Mouse (Mus musculus) kidney, postnatal 14 days (tissue): ENCODE measurements at regions not wholly inside any gene's neighbourhood (a gene's known extent, or its start where the extent isn't known, plus 50 kb on each side); places are given as distances from the start of the nearest gene placed in this dataset.

Source experiments
- DNase-seq: peaks from one replicate; pipeline ENCODE4 v3.0.0; 2022; ENCODE audit warnings: mixed read lengths

DNA sequence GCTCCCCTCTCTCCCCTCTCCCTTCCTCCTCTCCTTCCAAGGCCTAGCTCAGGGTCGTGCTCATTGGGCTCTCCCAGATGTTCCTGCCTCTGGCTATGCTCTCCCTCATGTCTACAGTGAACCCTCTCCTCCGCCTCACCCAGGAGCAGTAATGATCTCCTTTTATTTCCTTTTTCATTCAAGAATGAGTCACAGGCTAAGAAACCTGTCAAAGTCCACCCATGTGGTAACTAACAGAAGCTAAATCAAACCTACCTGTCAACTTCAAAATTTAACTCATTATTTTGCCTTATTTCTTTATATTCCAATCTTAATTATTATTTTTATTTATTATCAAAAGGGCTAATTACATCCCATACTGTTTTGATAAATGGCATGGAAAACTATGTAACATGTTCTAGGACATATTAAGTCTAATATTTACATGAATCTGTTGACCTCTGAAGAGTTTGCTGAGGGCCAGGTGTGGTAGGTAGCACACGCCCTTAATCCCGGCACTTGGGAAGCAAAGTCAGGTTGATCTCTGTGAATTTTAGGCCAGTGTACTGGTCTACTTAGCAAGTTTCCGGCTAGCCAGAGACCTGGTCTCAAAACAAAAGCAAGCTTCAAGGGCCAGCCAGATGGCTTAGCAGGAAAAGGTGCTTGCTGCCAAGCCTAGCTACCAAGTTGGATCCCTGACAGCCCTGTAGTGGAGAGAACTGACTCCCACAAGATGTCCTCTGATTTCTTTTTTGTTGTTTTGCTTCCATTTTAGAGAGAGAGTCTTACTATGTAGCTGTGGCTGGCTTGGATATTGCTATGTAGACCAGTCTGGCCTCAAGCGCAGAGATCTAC is 51.9 kb upstream of the Slc16a1 start:
- DNase-seq: no peak

DNA sequence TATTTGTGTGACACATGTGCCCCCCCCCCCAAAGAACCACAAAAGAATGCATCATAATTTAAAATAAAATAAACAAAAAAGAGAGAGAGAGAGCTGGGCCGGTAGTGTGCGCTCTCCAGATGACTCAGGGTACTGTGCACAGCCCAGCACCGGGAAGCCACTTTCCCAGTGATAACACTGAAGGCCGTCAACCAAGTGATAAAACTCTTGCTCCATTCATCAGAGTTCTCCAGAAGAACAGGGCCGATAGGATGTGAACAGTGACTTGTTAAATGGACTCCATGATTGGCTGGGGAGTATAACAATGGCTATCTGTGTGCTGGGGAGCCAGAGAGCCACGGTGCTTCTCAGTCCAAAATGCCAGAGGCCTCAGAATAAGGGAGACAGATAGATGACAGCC is 53.2 kb upstream of the Slc16a1 start:
- no peak for DNase-seq

DNA sequence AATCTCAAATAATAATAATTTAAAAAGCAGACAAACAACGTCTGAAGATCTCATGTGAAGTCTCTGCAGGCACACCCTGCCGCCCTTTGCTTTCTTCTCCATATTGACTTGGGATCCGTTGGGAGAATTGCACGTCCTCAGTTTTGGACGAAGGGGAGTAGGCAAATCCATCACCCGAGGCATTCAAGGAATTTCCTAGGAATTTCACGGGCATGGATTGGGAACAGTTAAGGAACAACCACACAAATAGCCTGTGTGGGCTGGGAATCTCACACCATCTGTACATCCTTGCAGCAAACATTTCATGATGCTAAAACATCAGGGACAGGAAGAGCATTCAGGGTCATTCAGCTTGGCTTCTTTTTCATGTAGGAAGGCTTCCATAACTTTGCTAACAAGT is 55.2 kb upstream of the Slc16a1 start:
- no peak for DNase-seq

DNA sequence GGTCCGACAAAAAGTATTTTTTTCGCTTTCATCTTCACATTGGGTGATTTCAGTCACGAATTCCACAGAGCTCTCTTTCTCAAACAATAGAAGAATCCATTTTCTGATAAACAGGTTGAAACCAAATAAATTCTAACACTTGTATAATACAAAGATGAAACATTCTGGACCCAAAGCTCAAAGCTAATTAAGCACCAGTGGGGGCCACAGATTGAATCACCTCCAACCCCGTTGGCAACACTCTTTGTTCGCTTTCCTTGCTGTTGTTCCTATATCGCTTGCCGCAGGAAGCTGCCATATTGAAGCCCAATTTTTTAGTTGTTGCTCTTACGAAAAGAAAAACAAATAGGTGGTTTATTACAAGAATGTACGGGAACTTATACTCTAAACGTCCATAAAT is 55.9 kb upstream of the Slc16a1 start:
- no peak for DNase-seq

DNA sequence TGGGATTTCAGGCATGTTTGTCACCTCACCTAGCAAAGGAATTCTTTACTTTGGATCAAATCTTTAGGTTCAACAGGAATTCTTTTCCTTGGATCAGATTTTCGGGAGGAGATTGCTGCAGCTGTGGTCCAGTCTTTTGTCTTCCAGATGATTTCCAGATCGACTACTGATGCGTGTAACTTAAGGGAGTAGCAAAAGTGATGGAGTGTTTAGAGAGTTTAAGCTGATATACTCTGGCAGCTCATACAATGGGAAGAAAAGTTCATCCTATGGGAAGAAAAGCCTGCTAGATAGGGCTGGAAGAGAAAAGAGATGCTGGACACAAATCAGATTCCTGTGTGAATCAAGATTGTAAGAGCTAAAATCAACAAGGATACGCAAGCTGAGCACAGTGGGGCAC is 59.3 kb upstream of the Slc16a1 start:
- no peak for DNase-seq

DNA sequence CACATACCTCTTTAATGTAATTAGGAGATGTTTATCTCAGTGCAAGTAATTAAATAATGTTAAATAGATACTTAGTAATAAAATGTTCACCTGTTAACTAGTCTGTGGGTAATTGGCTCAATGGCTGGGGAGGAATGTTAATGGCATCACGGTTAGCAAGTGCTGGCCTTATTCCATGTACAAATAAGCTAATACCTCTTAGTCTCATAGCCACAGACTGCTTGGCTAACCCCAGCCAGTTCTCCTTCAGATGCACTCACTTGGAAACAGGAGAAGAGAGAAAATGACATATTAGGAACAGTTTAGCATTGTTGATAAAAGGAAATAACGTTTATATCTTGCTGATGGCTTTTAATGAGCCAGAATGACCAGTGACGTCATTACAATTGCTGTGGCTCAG is 60.1 kb upstream of the Slc16a1 start:
- DNase-seq: peak; percentile 7

DNA sequence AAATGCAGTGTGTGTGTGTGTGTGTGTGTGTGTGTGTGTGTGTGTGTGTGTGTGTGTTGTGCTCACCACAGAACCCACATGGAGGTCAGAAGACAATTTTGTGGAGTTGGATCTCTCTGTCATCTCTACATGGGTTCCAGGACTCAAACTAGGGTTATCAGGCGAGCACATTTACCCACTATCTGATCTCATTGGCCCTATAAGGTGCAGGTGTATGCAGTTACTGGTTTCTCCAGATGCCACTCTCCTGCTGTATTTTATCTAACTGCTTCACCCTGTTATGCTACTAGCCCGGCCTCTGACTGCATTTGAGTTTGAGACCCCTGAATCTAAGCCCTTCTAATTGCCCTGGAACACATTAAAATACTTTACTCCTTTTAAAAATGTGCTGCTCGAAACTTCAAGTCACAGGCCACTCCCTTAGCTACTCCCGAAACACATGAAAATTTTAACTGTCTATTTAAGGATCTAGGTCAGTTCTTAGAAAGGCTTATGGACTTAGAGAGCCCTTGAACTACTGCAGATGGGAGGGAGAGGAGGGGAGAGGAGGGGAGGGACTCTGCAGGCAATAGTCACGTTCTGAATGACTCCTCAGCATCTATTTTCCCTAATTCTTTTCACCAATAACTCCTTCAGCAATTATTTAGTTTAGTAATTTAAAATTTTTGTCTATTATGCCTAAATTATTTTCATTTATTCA is 61.1 kb upstream of the Slc16a1 start:
- no peak for DNase-seq

DNA sequence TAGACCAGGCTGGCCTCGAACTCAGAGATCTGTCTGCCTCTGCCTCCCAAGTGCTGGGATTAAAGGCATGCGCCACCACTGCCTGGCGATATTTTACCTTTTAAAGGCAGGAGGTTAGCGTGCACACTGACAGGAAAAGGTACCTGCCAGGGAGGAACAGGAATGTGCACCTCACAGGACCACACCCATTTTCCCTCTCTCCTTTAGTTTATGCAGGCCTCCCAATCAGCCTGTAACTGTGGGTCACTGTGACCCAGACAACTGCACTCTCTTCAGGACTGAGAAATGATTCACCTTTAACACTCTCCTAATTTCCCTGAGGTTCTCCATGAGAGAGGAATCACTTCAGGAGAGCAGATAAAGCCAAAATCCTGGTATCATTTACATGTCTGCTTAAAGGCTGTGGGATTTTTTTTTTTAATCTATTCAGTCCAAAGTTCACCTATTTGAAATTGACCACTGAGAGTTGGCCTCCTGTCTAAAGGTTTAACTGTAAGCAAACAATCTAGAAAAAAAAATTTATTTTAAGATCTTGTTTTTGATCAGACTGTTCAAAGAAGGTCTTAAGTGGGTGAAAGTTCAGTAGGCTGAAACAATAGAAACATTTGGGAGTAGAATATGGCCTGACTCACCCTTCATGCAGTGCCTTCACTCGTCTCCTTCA is 61.7 kb upstream of the Lrig2 start:
- no peak for DNase-seq

DNA sequence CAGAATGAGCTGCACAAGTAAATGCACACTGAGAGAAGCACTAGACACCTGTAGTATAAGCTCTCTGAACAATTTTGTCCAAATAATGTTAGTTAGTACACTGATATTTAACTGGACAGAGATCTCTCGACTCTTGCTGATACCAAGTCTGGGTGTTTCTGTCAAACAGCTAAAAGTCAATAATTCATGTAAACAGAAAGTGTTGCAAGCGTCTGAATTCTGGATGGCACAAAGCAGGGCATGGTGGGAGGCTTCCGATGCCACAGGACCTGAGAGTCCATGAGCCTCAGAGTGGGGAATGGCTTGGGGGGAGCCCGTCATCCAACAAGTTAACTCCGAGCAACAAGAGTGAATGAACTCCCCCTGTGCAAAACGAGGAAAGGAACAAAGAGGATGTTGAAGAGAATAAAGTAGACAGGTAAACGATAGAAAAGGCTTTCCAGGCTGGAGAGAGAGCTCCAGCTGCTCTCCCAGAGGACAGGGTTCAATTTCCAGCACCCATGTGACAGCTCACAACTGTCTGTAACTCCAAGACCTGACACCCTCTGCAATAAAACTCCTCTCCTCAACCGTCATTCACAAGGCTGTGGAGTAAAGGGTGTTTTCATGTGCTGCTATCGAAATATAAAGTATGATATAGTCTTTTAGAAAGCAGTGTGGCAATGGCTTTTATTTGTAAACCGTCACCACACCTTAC is 60.4 kb upstream of the Lrig2 start:
- DNase-seq: no peak

DNA sequence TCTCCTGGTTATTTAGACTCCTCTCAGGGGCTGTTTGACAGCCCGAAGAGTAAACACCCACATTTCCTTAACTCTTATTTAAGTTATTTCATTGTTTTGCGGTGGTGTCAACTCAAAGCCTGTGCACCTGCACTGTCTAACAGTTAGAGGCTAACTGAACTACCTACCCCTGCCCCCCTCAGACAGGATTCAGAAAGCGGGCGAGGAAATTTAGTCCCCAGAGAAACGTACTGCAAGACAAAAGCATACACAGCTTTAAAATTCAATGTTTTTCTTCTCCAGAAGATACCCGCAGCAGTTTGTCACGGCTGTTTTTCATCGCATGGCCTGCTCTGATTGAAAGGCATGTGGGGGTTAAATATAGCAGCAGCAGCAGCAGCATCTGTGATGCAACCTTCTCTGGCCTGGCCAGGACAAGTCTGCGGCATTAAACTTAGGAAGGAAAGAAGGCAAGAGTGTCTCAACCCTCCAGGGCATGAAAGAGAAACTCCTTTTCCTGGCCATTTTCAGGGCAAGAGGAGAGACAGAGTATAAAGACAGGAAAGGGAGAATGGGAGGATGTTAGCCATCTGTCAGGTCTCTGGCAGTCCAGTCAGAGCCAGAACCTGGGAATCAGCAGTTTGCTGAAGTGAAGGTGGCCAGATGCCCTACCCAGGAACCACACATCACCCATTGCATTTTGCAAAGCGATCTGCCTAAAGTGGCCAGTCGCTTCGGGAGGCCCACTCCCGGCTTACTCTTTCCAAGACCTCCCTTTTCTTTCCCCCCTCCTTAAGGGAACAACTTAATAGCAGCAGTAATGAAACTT is 53.9 kb upstream of the Lrig2 start:
- no peak for DNase-seq

DNA sequence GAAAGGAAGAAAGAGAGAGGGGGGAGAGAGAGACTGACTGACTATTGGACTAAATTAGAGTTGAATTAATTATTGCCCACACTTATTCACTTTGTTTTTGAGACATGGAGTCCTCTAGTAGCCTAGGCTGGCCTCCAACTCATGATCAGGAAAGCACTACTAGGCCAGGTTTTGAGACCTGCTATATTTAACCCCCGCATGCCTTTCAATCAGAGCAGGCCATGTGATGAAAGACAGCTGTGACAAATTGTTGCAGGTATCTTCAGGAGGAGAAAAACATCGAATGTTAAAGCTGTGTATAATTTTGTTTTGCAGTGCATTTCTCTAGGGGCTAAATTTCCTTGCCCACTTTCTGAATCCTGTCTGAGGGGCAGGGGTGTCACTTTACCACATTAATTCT is 53.1 kb upstream of the Lrig2 start:
- DNase-seq: no peak

DNA sequence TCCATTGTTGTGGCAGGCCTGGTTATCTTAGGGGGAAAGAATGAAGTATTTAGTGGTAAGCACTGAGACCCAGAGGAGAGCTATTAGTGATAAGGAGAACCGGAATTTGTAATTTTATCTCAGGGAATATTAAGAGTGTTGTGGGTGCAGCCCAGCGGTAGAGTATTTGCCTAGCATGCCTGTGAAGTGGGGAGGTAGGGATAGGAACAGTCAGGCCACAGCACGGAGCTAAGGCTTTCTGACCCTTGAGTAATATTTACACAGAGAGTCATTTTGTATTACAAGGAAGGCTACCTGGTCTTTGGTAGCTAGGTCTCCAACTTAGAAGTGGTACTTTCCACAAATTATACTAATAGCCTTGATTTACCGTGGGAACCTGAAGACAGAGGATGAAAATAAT is 49.8 kb upstream of the Lrig2 start:
- DNase-seq: no peak
